Mouse (Mus musculus) midbrain, embryonic 10.5 days (tissue): Measurements from ENCODE around the gene Olfr1269. TPM values are rescaled to one million over a fixed set of nuclear protein-coding genes. Genes with fewer than 3 reads are reported as not detected.

ENCODE experiments used
- DNase-seq: peaks from one replicate; pipeline ENCODE4 v3.0.0-alpha.2; 2017; ENCODE audit warnings: low spot score
- H3K27ac ChIP-seq: fragments of 300-500 bp; sonication (generic); replicated peaks from 2 replicates; pipeline ENCODE4 v1.5.1; 2016; ENCODE audit warnings: mild to moderate bottlenecking
- H3K27me3 ChIP-seq: fragments of 300-500 bp; sonication (generic); 2 replicates; pipeline ENCODE4 v1.6.1; 2016; ENCODE audit warnings: low read depth, mild to moderate bottlenecking; ENCODE audit not compliant: poor library complexity, severe bottlenecking
- H3K36me3 ChIP-seq: fragments of 300-500 bp; sonication (generic); 2 replicates; pipeline ENCODE4 v1.6.1; 2016; ENCODE audit warnings: mild to moderate bottlenecking, moderate library complexity
- H3K4me1 ChIP-seq: fragments of 300-500 bp; sonication (generic); 2 replicates; pipeline ENCODE4 v1.6.1; 2016
- H3K4me3 ChIP-seq: fragments of 300-500 bp; sonication (generic); 2 replicates; pipeline ENCODE4 v1.5.1; 2016; ENCODE audit warnings: mild to moderate bottlenecking, moderate library complexity
- H3K9me3 ChIP-seq: fragments of 300-500 bp; sonication (generic); replicated peaks from 2 replicates; pipeline ENCODE4 v1.6.1; 2016; ENCODE audit warnings: mild to moderate bottlenecking
- WGBS: fragments of 180-500 bp; shearing (Covaris S2); methylation state at CpG from one replicate; pipeline ENCODE4 v1.1.7; 2016; 5-methylcytosine and 5-hydroxymethylcytosine counted together
- polyA plus RNA-seq: library from polyadenylated mRNA; unstranded; fragments of >200 nt; fragmentation: Nextera tagmentation; extraction: Ambion mirVana; gene quantifications from 2 replicates; pipeline ENCODE4 v1.2.1, GENCODE M21; 2016

The Olfr1269 gene
- polyA plus RNA-seq, result not detected in 2 replicates

DNA sequence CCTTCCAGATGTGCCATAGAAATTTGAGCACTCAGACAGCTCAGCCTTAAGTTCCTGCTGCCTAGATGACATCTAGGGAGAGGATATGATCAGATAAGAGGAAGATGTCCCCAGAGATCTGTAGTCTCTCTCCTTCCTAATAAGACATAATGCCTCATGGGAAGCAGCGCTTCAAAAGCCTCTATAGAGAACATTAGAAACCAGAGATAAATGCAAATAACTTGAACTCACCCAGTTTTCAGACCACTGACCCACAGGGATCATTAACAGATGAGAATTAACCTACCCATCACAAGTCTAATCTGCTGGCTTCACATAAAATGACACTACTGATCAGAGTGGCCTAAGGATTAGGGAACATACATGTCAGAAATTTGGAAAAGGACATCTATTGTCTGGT, at the start of gene Olfr1269:
TSS of gene Olfr1269 (minus strand) at position 101 of the 400 bp plus-strand sequence.
- H3K27ac ChIP-seq, result no peak within 1 kb of the TSS
- no peak for DNase-seq
- H3K27me3 ChIP-seq, result no peaks in the 10 kb centered on the region
- no peak within 1 kb of the TSS for H3K4me3 ChIP-seq
- no peaks in the 10 kb centered on the region for H3K4me1 ChIP-seq
- no peaks in the 10 kb centered on the region for H3K36me3 ChIP-seq
- 80% methylated on average over 1 of the region's 1 CpGs for WGBS
- H3K9me3 ChIP-seq, result no peaks in the 10 kb centered on the region

DNA sequence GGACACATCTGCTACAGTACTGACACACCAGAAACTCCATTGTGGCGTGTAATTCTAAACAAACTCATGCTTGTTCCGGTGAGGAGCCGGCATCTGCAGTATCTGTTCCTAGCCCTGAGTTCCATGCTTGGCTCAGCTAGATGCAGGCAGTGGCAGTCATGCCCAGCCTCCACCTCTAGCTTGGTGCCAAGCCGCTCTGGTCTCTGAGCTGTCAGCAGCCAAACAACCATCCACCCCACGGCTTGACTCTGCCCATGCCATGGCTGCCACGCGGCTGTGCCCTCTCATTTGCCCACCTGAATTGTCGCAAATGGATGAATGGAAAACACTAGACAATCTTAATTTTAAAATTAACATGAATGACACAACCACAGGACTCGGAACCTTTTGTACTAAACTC, 32.7 kb upstream of the Olfr1269 start:
- no peaks in the 10 kb centered on the region for H3K27me3 ChIP-seq
- no peaks in the 10 kb centered on the region for H3K4me1 ChIP-seq
- H3K36me3 ChIP-seq, result no peaks in the 10 kb centered on the region
- 94% methylated on average over 9 of the region's 9 CpGs for WGBS
- no peak for DNase-seq
- no peak overlapping the region for H3K27ac ChIP-seq
- H3K9me3 ChIP-seq, result no peaks in the 10 kb centered on the region
- no peak overlapping the region for H3K4me3 ChIP-seq

GRCm38 (mm10) chr2:90152991-90153390, 31.8 kb upstream of the Olfr1269 start, which contains the start of gene Olfr1270:
Olfr1270 (minus strand) TSS chr2:90153091.
- 90% methylated on average over 3 of the region's 3 CpGs for WGBS
- Histone ChIP-seq H3K27me3 (no peaks in the 10 kb centered on the region), H3K4me3 (no peak within 1 kb of the TSS), H3K4me1 (no peaks in the 10 kb centered on the region), H3K9me3 (no peaks in the 10 kb centered on the region), H3K27ac (no peak within 1 kb of the TSS), H3K36me3 (no peaks in the 10 kb centered on the region)
- no peak for DNase-seq

- H3K27ac ChIP-seq, result no peak within 1 kb of the TSS
- no peaks in the 10 kb centered on the region for H3K27me3 ChIP-seq
- H3K4me1 ChIP-seq, result no peaks in the 10 kb centered on the region
- H3K4me3 ChIP-seq, result no peak within 1 kb of the TSS
- H3K36me3 ChIP-seq, result no peaks in the 10 kb centered on the region
- H3K9me3 ChIP-seq, result no peaks in the 10 kb centered on the region
- DNase-seq, result no peak
Measured at GRCm38 (mm10) chr2:90142196-90142595, 21.0 kb upstream of the Olfr1269 start, which contains the start of gene Olfr32. Olfr32 (minus strand) TSS chr2:90142296.

GRCm38 (mm10) chr2:90070065-90070464, 51.1 kb downstream of the Olfr1269 start:
- H3K4me3 ChIP-seq, result no peak overlapping the region
- no peak for DNase-seq
- no peak overlapping the region for H3K27ac ChIP-seq
- 83% methylated on average over 2 of the region's 2 CpGs for WGBS
- H3K27me3 ChIP-seq, result no peaks in the 10 kb centered on the region
- no peaks in the 10 kb centered on the region; the same call in 1 of the 2 replicates for H3K9me3 ChIP-seq
- no peaks in the 10 kb centered on the region for H3K36me3 ChIP-seq
- H3K4me1 ChIP-seq, result no peaks in the 10 kb centered on the region

Other genes with a start within 250 kb of the Olfr1269 start
- not detected in 2 replicates for gene Olfr1257, start 243.0 kb downstream of the Olfr1269 start, polyA plus RNA-seq
- not detected in 2 replicates for gene Olfr1258, start 194.1 kb downstream of the Olfr1269 start, polyA plus RNA-seq
- gene Olfr1259, start 172.7 kb downstream of the Olfr1269 start, polyA plus RNA-seq, result not detected in 2 replicates
- not detected in 2 replicates for gene Olfr1260, start 147.1 kb downstream of the Olfr1269 start, polyA plus RNA-seq
- not detected in 2 replicates for gene Olfr1261, start 130.2 kb downstream of the Olfr1269 start, polyA plus RNA-seq
- gene Olfr1262, start 121.3 kb downstream of the Olfr1269 start, polyA plus RNA-seq, result not detected in 2 replicates
- gene Olfr1263, start 109.3 kb downstream of the Olfr1269 start, polyA plus RNA-seq, result not detected in 2 replicates
- not detected in 2 replicates for gene Olfr1264, start 95.8 kb downstream of the Olfr1269 start, polyA plus RNA-seq
- gene Olfr1265, start 86.1 kb downstream of the Olfr1269 start, polyA plus RNA-seq, result not detected in 2 replicates
- gene Olfr140, start 57.8 kb downstream of the Olfr1269 start, polyA plus RNA-seq, result not detected in 2 replicates
- not detected in 2 replicates for gene Olfr32, start 20.9 kb upstream of the Olfr1269 start, polyA plus RNA-seq
- gene Olfr1270, start 31.7 kb upstream of the Olfr1269 start, polyA plus RNA-seq, result not detected in 2 replicates
- gene Olfr1506, start 103.1 kb upstream of the Olfr1269 start, polyA plus RNA-seq, result not detected in 2 replicates
- not detected in 2 replicates for gene Olfr142, start 136.2 kb upstream of the Olfr1269 start, polyA plus RNA-seq
- gene Olfr1271, start 149.6 kb upstream of the Olfr1269 start, polyA plus RNA-seq, result not detected in 2 replicates
- not detected in 2 replicates for gene Olfr1272, start 171.4 kb upstream of the Olfr1269 start, polyA plus RNA-seq
- gene Gm13769, start 200.8 kb upstream of the Olfr1269 start, polyA plus RNA-seq, result not detected in 2 replicates